Mouse (Mus musculus) embryonic fibroblast, embryonic 13.5 days (primary cell): ENCODE measurements at regions not wholly inside any gene's neighbourhood (a gene's known extent, or its start where the extent isn't known, plus 50 kb on each side); places are given as distances from the start of the nearest gene placed in this dataset.
"Not testable (repeated sequence)": the region's sequence is repeated elsewhere in the genome, so short reads cannot be mapped to it uniquely, and the experiment has no call there.

Source experiments
- H3K27ac ChIP-seq: 2 replicates; pipeline ENCODE4 v1.5.1; 2012; ENCODE audit warnings: low read length, control low read depth, inconsistent platforms; ENCODE audit not compliant: insufficient read depth
- H3K4me1 ChIP-seq: 2 replicates; pipeline ENCODE4 v1.6.1; 2011; ENCODE audit warnings: low read length; ENCODE audit not compliant: control insufficient read depth, insufficient read depth
- H3K4me3 ChIP-seq: 2 replicates; pipeline ENCODE4 v1.5.1; 2011; ENCODE audit warnings: mild to moderate bottlenecking, control low read depth, low read length; ENCODE audit not compliant: insufficient read depth
- CTCF ChIP-seq: IDR thresholded peaks from 2 replicates; pipeline ENCODE4 v1.5.1; 2011; ENCODE audit warnings: mild to moderate bottlenecking, control low read depth, low read length, moderate library complexity, borderline replicate concordance; ENCODE audit not compliant: insufficient read depth
- POLR2A ChIP-seq: IDR thresholded peaks from 2 replicates; pipeline ENCODE4 v1.6.1; 2011; ENCODE audit warnings: low read depth, mild to moderate bottlenecking, control low read depth, low read length, moderate library complexity

GRCm38 (mm10) chr3:133694057-133694456 lies 149.1 kb upstream of the Tet2 start:
- TF ChIP-seq POLR2A (no peak), CTCF (no peak)
- H3K4me3 ChIP-seq = no peak overlapping the region
- H3K27ac ChIP-seq = no peak overlapping the region
- no peaks in the 10 kb centered on the region for H3K4me1 ChIP-seq

GRCm38 (mm10) chr3:133696122-133696521 lies 151.2 kb upstream of the Tet2 start:
- Histone ChIP-seq H3K4me3 (no peak overlapping the region), H3K4me1 (no peaks in the 10 kb centered on the region), H3K27ac (no peak overlapping the region)
- TF ChIP-seq POLR2A (no peak), CTCF (no peak)

- H3K4me3 ChIP-seq, H3K27ac ChIP-seq, H3K4me1 ChIP-seq: not testable (repeated sequence)
Observed at GRCm38 (mm10) chr3:133704849-133705248, 159.9 kb upstream of the Tet2 start.

GRCm38 (mm10) chr3:133711518-133711917 lies 166.6 kb upstream of the Tet2 start:
- Histone ChIP-seq H3K4me3 (no peak overlapping the region), H3K4me1 (no peaks in the 10 kb centered on the region), H3K27ac (no peak overlapping the region)
- no peak for TF ChIP-seq POLR2A
- no peak for TF ChIP-seq CTCF

- TF ChIP-seq POLR2A (no peak), CTCF (no peak)
- H3K4me3 ChIP-seq = no peak overlapping the region
- H3K27ac ChIP-seq = no peak overlapping the region
- H3K4me1 ChIP-seq = no peaks in the 10 kb centered on the region
Observed at GRCm38 (mm10) chr3:133722550-133723290, 177.8 kb upstream of the Tet2 start.

- H3K4me3 ChIP-seq = no peak overlapping the region
- TF ChIP-seq CTCF (no peak), POLR2A (no peak)
Observed at GRCm38 (mm10) chr3:133726831-133727230, 181.9 kb upstream of the Tet2 start.

GRCm38 (mm10) chr3:133735603-133736002 lies 190.7 kb upstream of the Tet2 start:
- no peak for TF ChIP-seq POLR2A
- TF ChIP-seq CTCF = no peak
- no peaks in the 10 kb centered on the region for H3K4me1 ChIP-seq

More at GRCm38 (mm10) chr3:133726831-133727230, 181.9 kb upstream of the Tet2 start:
- H3K27ac ChIP-seq = no peak overlapping the region
- no peaks in the 10 kb centered on the region for H3K4me1 ChIP-seq

GRCm38 (mm10) chr3:133738936-133739335 lies 194.0 kb upstream of the Tet2 start:
- TF ChIP-seq CTCF (no peak), POLR2A (no peak)
- no peaks in the 10 kb centered on the region for H3K4me1 ChIP-seq
- H3K27ac ChIP-seq = no peak overlapping the region
- no peak overlapping the region for H3K4me3 ChIP-seq

More at GRCm38 (mm10) chr3:133735603-133736002, 190.7 kb upstream of the Tet2 start:
- no peak overlapping the region for H3K4me3 ChIP-seq
- H3K27ac ChIP-seq = no peak overlapping the region

GRCm38 (mm10) chr3:133744552-133745118 lies 199.7 kb upstream of the Tet2 start:
- no peak overlapping the region for H3K4me3 ChIP-seq
- H3K4me1 ChIP-seq = no peaks in the 10 kb centered on the region
- H3K27ac ChIP-seq = no peak overlapping the region
- TF ChIP-seq CTCF (no peak), POLR2A (no peak)
